Mouse (Mus musculus): ENCODE measurements around the gene Ccdc167. TPM values are rescaled to one million over a fixed set of nuclear protein-coding genes. Genes with fewer than 3 reads are reported as not detected.

The Ccdc167 gene
- 3.3 and 8.9 TPM in 2 replicates for polyA plus RNA-seq (2012; ENCODE audit: low replicate concordance)

DNA sequence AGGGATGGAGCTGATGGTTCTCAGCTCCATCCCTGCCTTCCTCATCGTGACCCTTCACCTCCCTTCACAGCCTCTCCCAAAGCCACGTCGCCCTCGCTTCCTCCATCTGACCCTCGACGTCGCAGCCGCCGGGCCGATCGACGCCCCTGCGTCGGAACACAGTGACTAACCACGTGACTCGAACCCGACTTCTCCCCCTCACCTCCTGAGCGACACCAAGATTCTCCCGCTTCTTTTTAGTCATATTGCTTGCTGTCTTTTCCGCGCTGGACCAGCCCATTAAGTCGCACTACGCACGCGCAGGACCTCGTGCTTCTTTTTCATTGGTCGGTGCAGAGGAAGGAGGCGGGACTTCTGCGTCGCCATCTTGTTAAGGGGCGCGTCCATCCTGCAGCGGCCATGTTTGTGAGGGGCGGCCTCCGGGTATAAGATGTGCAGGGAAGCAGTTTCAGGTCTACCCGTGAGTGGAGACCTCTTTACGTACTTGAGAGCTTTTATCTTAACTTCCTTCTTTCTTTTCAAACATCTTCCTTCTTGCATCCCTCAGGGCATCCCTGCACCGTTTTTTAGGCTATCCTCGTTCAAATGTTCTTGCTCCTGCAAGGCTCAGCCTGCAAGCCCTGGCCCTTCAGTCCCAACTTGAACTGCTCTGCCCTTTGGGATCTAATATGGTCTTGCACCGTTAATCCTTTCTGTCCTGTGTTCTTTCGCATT lies at the start of gene Ccdc167:
Ccdc167 (minus strand) TSS at position 313 of the 714 bp plus-strand sequence.

GRCm38 (mm10) chr17:29660076-29660761 lies 56.6 kb downstream of the Ccdc167 start, which contains the start of gene Cmtr1:
Gene Cmtr1, plus strand, starts transcription at chr17:29660595.

Other genes with a start within 250 kb of the Ccdc167 start
- gene Pim1, start 226.3 kb downstream of the Ccdc167 start, polyA plus RNA-seq (2012; ENCODE audit: low replicate concordance): 73.2 and 209 TPM in 2 replicates
- gene Gm17657, start 167.4 kb downstream of the Ccdc167 start, polyA plus RNA-seq (2012; ENCODE audit: low replicate concordance): not detected in 2 replicates
- gene Tbc1d22b, start 167.3 kb downstream of the Ccdc167 start, polyA plus RNA-seq (2012; ENCODE audit: low replicate concordance): 37.5 and 54.1 TPM in 2 replicates
- gene Tmem217, start 164.7 kb downstream of the Ccdc167 start, polyA plus RNA-seq (2012; ENCODE audit: low replicate concordance): not detected in 2 replicates
- 17.6 and 28.0 TPM in 2 replicates for gene Rnf8, start 102.3 kb downstream of the Ccdc167 start, polyA plus RNA-seq (2012; ENCODE audit: low replicate concordance)
- gene Gm28043, start 102.2 kb downstream of the Ccdc167 start, polyA plus RNA-seq (2012; ENCODE audit: low replicate concordance): 0.51 and 0.69 TPM in 2 replicates
- gene Cmtr1, start 56.4 kb downstream of the Ccdc167 start, polyA plus RNA-seq (2012; ENCODE audit: low replicate concordance): 78.4 and 109 TPM in 2 replicates

Measured in hematopoietic multipotent progenitor cell, adult 10-12 weeks (in vitro differentiated cells).